Mouse (Mus musculus) heart, adult 11 months (tissue): ENCODE results near the gene Olfr1006.
"Not testable (repeated sequence)": the region's sequence is repeated elsewhere in the genome, so short reads cannot be mapped to it uniquely, and the experiment has no call there.

Source experiments
- DNase-seq: peaks from one replicate; pipeline ENCODE4 v3.0.0; 2022

Gene Olfr1006

GRCm38 (mm10) chr2:85678667-85679066 lies at the start of gene Olfr1006:
Olfr1006 (minus strand) TSS chr2:85678767.
- DNase-seq: no peak

DNA sequence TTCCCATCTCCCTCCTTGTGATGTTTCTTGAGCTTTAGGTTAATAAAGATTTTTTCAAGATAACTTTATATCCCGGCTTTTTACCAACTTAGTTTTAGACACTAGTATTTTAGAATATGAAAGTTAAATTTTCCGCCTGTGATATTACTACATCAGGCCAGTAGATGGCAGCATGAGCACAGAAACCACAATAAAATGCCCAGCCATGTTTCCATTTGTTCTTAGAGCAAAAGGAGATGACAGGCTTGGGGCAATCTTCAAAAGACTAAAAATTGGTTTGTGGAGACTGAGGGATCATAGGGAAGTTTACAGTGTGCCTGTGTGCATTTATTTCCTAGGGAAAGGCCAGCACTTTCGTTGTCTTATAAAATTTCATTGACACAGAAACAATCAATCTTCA lies 47.2 kb upstream of the Olfr1006 start:
- DNase-seq: no peak

- DNase-seq: no peak
These were observed 36.6 kb upstream of the Olfr1006 start, which contains the start of gene Olfr1009 for GRCm38 (mm10) chr2:85715119-85715518. Olfr1009 (plus strand) TSS chr2:85715419.

GRCm38 (mm10) chr2:85711159-85711558 lies 32.6 kb upstream of the Olfr1006 start:
- no peak for DNase-seq

GRCm38 (mm10) chr2:85710680-85711079 lies 32.1 kb upstream of the Olfr1006 start:
- DNase-seq: not testable (repeated sequence)

- no peak for DNase-seq
These were observed 10.6 kb upstream of the Olfr1006 start, which contains the start of gene Olfr1008 for GRCm38 (mm10) chr2:85689131-85689530. Olfr1008 (plus strand) TSS chr2:85689431.

- not testable (repeated sequence) for DNase-seq
These were observed 14.2 kb downstream of the Olfr1006 start, which contains the start of gene Olfr154 for GRCm38 (mm10) chr2:85664355-85664754. Olfr154 (minus strand) TSS chr2:85664455.

DNA sequence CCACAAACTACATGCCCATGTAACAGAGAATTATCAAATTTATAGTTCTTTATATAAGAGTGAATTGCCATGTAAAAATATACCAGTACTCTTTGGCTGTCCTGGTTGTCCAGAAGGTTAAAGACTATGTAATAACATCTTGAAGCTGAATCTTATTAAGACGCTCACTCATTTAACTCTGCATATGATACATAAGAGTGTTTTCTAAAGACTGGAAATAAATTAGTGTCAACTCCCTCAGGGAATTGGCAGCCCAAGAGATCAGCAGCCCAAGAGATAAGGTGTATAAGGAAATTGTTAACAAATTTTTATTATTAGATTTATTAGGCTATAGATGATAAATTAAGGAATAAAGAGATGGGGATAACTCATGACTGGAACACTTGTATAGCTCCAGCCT lies 28.0 kb downstream of the Olfr1006 start, which contains the start of gene Olfr1002:
TSS of gene Olfr1002 (minus strand) at position 101 of the 400 bp plus-strand sequence.
- DNase-seq: no peak
